Mouse (Mus musculus) embryonic facial prominence, embryonic 12.5 days (tissue): ENCODE measurements around the gene Ran. TPM values are rescaled to one million over a fixed set of nuclear protein-coding genes. Genes with fewer than 3 reads are reported as not detected.

Experiments
- ATAC-seq: fragments of 200-750 bp; cut with Nextera tagmentation; 2 replicates; pipeline ENCODE4 v1.8.0; 2017; ENCODE audit not compliant: insufficient number of reproducible peaks, insufficient read depth, low FRiP score, low TSS enrichment
- H3K27ac ChIP-seq: fragments of 300-500 bp; sonication (generic); 2 replicates; pipeline ENCODE4 v1.5.1; 2016; ENCODE audit warnings: mild to moderate bottlenecking
- H3K27me3 ChIP-seq: fragments of 300-500 bp; sonication (generic); 2 replicates; pipeline ENCODE4 v1.6.1; 2016; ENCODE audit warnings: mild to moderate bottlenecking, moderate library complexity
- H3K36me3 ChIP-seq: fragments of 300-500 bp; sonication (generic); 2 replicates; pipeline ENCODE4 v1.6.1; 2016; ENCODE audit warnings: mild to moderate bottlenecking
- H3K4me1 ChIP-seq: fragments of 300-500 bp; sonication (generic); 2 replicates; pipeline ENCODE4 v1.6.1; 2016
- H3K4me2 ChIP-seq: fragments of 300-500 bp; sonication (generic); replicated peaks from 2 replicates; pipeline ENCODE4 v1.6.1; 2016; ENCODE audit warnings: mild to moderate bottlenecking, moderate library complexity
- H3K4me3 ChIP-seq: fragments of 300-500 bp; sonication (generic); 2 replicates; pipeline ENCODE4 v1.5.1; 2016; ENCODE audit warnings: mild to moderate bottlenecking
- H3K9ac ChIP-seq: fragments of 300-500 bp; sonication (generic); 2 replicates; pipeline ENCODE4 v1.6.1; 2016; ENCODE audit warnings: mild to moderate bottlenecking, moderate library complexity
- H3K9me3 ChIP-seq: fragments of 300-500 bp; sonication (generic); 2 replicates; pipeline ENCODE4 v1.6.1; 2016; ENCODE audit warnings: mild to moderate bottlenecking, moderate library complexity
- WGBS: fragments of 180-500 bp; shearing (Covaris S2); methylation state at CpG from one replicate; pipeline ENCODE4 v1.1.7; 2016; 5-methylcytosine and 5-hydroxymethylcytosine counted together
- polyA plus RNA-seq: library from polyadenylated mRNA; unstranded; fragments of >200 nt; fragmentation: Nextera tagmentation; extraction: Ambion mirVana; gene quantifications from 2 replicates; pipeline ENCODE4 v1.2.1, GENCODE M21; 2016

Ran gene
- polyA plus RNA-seq, 1 experiment from 2014 or later: 652 TPM

DNA sequence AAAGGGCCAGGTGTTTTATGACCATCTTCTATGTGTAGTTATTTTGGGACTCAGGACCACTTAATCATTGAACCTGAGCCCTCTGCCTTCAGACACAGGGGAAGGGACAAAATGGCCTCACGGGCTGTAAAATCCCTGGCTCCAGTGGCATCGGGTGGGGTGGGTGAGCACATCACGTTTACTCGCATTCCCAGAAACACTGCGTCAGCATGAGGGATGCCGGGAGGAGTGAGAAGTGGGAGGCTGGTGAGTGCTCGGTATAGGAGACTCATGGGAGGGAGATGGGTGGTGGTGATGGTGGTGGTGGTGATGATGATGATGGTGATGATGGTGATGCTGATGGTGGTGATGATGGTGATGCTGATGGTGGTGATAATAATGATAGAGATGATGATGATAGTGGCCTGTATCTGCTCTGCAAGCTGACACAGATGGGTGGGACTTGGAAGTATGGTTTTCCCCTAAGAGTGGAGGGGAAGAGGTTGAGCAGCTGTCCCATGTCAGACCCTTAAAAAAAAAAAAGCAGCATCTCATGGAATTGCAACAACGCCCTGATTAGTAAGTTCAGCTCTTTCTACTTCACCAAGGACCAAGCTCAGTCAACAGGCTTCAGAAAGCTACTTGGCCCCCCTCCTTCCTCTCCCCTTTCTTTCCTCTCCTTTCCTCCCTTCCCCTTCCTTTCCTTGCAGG lies 46.8 kb downstream of the Ran start:
- Histone ChIP-seq H3K9ac (no peak overlapping the region), H3K27me3 (no peaks in the 10 kb centered on the region), H3K4me1 (peaks cover 3% of the 10 kb centered on the region; the same call in 1 of the 2 replicates), H3K4me3 (no peak overlapping the region), H3K27ac (no peak overlapping the region), H3K36me3 (no peaks in the 10 kb centered on the region), H3K4me2 (no peak overlapping the region), H3K9me3 (no peaks in the 10 kb centered on the region)
- ATAC-seq: no peak
- WGBS: 88% methylated on average over 8 of the region's 8 CpGs

DNA sequence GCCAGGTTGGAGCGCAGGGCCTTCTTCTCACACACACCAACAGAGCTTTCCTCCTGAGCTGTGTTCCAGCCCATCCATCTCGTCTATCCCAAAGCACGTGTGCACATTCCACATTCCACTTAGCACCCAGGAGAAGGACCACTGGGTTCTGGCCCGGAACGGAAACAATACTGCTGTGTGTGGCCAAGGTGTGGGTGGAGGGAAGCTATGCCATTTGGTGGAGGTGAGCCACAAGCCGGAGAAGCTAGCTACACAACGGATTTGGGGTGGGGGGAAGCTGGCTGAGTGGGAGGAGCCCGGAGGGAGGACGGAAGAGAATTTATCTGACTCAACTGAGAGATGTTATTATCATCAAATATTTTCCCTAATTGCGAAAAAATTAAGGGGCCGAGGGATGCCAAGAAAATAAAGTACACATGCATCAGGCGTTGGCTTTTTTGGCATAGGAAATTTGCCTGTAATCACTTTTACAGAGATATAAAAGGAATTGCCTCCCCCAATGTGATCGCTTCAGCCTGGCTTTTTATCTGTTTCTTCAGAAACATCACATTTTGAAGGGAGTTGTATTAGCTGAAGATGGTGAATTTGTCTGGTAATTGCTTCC lies 47.5 kb downstream of the Ran start:
- H3K27ac ChIP-seq: no peak overlapping the region
- H3K4me3 ChIP-seq: no peak overlapping the region
- ATAC-seq: no peak
- no peaks in the 10 kb centered on the region for H3K36me3 ChIP-seq
- no peaks in the 10 kb centered on the region for H3K9me3 ChIP-seq
- H3K4me1 ChIP-seq: peaks cover 3% of the 10 kb centered on the region; the same call in 1 of the 2 replicates
- H3K4me2 ChIP-seq: no peak overlapping the region
- WGBS: 82% methylated on average over 13 of the region's 13 CpGs
- no peaks in the 10 kb centered on the region for H3K27me3 ChIP-seq
- no peak overlapping the region for H3K9ac ChIP-seq

DNA sequence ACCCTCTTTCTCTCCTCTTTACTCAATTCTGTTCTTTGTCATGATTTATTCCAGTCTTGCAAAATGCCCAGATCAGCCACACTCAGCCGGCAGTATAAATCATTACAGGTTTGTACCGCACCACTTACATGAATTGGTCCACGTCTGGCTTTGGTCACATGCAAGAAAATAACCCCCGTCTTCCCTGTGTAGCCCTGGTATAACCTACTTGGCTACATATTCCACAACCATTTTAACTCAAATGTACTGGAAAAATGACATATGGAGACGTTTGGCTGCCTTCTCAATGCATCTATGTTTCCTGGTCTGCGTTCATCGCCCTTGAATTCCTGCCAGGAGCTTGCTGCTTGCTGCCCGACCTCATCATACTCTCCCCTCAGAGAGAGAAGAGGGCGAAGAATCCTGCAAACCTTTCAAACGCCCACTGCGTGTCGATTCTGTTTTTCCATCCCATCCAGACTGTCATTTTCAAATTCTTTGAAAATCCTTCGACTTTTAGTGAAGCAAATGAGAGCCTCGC lies 52.0 kb downstream of the Ran start:
- Histone ChIP-seq H3K27me3 (no peaks in the 10 kb centered on the region), H3K36me3 (no peaks in the 10 kb centered on the region), H3K4me1 (no peaks in the 10 kb centered on the region), H3K4me2 (no peak overlapping the region), H3K27ac (no peak overlapping the region), H3K9ac (no peak overlapping the region), H3K4me3 (no peak overlapping the region), H3K9me3 (no peaks in the 10 kb centered on the region)
- 75% methylated on average over 14 of the region's 14 CpGs for WGBS
- no peak for ATAC-seq

DNA sequence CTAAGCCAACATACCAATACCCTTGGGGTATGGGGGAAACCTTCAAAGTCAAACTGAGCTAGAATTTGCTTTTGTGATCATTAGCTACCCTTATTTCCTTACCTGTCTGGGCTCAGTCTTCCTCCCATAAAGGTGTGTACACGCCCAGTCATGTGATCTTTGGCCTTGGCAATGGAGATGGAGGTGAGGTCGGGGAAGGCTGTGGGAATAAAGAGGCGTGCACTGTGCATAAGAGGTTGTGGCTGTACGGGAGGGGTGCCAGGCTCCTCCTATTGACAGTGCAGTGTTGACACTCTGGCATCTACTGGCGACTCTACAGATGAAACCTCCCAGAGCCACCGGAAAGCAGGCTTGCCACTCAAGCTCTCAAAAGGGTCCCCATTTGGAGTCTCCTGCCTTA lies 53.5 kb downstream of the Ran start:
- H3K4me1 ChIP-seq: no peaks in the 10 kb centered on the region
- H3K27me3 ChIP-seq: no peaks in the 10 kb centered on the region
- H3K36me3 ChIP-seq: no peaks in the 10 kb centered on the region
- no peak for ATAC-seq
- no peak overlapping the region for H3K9ac ChIP-seq
- no peak overlapping the region for H3K27ac ChIP-seq
- H3K9me3 ChIP-seq: no peaks in the 10 kb centered on the region
- H3K4me2 ChIP-seq: no peak overlapping the region
- H3K4me3 ChIP-seq: no peak overlapping the region
- 69% methylated on average over 6 of the region's 6 CpGs for WGBS

Other genes with a start within 250 kb of the Ran start
- gene Rimbp2, start 66.6 kb upstream of the Ran start, polyA plus RNA-seq: 0.19 and 0.57 TPM in 2 replicates
- 36.2 and 40.7 TPM in 2 replicates for gene Stx2, start 11.5 kb upstream of the Ran start, polyA plus RNA-seq
- 0.03 TPM in 1 of 2 replicates, not detected in the other for gene Adgrd1, start 76.7 kb downstream of the Ran start, polyA plus RNA-seq